Mouse (Mus musculus): ENCODE measurements at regions not wholly inside any gene's neighbourhood (a gene's known extent, or its start where the extent isn't known, plus 50 kb on each side); places are given as distances from the start of the nearest gene placed in this dataset.
"Not testable (repeated sequence)": the region's sequence is repeated elsewhere in the genome, so short reads cannot be mapped to it uniquely, and the experiment has no call there.

DNA sequence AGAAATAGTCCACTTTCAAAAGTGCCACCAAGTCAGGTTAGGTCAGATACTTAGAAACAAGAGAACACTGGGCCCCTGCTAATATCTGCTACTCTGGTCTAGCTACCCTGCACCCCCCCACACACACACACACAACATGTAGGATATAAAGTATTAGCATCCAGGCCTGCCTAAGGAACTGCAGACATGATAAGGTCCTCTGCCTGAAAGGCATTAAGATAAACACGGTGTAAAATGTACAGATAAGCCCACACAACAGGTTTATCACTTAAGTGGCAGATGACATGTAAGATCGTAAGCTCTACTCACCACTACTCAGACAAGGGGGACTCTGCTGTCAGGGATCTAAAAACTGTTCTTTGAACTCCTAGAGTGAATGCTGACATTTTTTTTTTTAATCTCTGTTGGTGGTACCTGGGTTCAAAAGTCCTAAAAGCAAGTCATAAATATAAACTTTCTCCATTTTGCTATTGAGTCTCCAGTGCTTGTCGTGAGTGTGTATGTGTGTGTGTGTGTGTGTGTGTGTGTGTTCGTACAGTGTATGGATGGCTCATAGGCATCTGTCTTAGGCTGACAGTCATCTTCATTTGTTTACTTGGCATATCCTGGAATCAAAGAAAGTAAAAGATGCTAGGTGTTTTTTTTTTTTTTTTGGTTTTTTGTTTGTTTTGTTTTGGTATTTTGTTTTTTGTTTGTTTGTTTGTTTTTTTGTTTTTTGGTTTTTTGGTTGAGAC, 52.2 kb downstream of the Gm9817 start:
- DNase-seq = no peak

DNA sequence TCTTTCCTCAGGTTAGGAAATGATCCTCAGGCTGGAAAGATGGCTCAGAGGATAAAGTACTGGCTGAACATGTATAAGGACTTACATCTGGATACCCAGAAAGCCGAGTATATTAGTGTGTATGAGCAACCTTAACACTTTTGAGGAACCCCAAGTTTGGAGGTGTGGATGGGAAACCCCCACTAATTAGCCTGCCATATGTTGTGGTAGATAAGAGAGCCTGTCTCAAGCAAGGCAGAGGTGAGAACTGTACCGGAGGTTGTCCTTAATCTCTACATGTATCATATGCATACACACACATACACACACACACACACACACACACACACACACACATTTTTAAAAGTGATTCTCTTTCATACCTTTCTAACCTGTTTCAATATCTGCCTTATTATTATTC, 62.1 kb downstream of the Gm9817 start:
- no peak for DNase-seq

DNA sequence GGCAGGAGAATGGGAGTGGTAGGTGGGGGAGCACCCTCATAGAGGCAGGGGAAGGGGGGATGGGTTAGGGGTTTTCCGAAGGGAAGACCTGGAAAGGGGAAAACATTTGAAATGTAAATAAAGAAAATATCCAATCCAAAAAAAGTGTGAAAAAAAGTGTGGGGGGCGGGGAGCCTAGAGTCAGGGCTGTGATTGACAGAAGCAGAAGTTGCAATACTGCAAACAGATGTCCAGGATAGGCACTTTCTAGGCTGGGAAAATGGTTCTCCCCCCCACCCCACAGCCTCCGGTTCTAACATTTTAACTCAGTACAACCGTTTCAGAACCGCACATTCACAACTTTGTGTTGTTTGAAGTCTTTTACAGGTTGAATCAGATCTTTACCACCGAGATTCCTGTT, 66.6 kb downstream of the Gm9817 start:
- DNase-seq = no peak

DNA sequence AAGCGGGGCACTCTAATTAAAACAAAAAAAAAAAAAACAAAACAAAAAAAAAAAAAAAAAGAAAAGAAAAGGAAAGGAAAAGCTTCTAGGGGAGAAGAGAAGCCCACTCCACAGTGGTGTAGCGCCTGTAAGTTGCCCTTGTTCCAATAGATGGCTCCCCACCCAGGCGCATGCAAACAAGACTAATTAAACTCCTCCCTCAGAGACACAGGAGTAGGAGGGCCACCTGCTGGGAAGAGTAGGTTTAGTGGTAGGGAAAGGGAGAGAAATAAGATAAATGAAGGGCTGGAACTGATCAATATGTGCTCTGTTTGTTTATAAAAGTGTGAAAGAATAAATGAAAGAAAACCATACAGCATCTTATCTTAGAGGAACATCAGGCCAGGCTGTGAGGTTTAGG, 77.7 kb downstream of the Gm9817 start:
- DNase-seq = peak; percentile 35

DNA sequence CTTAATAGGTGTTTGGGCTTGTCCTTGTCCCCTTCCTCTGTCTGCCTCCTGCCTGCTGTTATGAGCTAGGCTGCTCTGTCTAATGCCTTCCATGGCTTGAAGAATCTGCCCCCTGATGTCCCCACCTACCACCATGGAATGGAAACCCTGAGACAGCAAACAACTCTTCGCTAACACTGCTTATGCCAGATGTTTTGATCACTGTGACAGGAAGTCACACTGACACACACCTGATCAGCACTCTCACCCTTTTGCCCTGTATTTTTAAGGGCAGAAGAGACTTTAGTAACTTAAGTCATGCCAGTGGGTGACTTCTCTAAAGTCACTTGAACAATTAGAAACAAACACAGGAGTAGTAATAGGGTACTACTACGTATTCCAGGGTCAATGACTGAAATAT, 78.5 kb downstream of the Gm9817 start:
- no peak for DNase-seq

DNA sequence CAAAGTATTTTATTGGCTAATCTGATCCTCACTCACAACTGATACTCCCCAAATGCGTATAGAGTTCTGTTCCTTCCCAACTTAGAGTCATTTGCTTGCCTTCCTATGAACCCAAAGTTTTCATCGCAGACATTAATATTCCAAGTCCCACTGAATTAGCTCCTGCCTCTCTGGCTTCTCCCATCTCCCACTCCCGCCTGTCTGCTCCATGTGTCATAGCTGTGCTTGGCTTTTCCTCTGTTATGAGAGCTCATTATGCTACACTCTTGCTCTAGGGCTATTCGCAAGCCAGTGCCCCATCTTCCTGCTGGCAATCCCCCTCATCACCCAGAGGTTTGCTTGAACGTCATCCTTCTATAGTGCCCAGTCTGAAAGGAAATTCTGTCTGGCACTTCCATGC, 81.8 kb downstream of the Gm9817 start:
- no peak for DNase-seq

DNA sequence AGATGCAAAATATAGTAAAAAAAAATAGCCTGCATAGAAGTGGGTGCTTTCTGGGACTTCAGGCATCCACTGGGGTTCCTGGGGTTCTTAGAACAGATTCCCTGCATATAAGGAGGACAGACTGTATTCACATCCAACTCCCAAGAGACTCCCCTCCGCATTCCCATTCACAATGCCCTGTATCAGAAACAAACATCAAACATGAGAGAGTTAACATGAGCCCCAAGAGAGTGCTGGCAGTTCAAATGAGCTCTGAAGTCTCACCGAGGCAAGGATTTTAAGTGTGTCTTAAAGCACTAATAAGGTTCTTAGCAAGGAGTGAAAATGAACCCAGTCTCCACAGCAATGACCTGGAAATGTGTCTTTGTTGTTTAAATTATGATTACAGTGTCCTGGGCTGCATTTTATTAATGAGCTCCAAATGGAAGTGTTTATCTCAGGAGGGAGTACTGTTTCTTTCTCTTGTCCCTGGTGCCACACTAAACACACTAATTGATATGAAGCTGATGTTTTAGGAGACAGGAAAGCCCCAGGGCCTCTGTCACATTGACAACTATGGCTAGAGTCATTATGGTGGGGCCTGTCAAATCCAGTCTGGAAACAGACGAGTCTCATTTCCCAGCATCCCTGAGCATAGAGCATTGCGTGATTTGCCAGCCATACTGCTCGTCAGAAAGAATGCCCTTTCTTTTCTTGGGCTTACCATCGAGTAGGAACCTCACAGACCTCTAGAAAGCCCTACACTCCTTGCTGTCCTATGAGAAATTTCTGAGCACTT, 85.7 kb downstream of the Gm9817 start:
- DNase-seq = no peak

DNA sequence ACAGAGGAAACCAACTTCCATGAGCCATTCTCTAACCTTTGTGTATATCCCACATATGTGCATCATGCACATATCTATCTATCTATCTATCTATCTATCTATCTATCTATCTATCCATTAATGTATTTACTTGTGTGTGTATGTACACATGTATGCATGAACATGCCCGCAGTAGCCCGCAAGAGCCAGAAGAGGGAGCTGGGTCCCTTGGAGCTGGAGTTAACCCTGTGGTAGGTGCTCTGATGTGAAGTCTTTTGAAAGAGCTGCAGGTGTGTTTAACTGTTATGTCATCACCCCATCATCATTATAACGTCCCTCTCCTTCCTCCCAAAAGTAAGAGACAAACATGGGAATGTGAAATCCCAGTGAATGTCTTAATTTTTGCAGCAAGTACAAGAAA, 86.7 kb downstream of the Gm9817 start:
- DNase-seq = peak; percentile 23

DNA sequence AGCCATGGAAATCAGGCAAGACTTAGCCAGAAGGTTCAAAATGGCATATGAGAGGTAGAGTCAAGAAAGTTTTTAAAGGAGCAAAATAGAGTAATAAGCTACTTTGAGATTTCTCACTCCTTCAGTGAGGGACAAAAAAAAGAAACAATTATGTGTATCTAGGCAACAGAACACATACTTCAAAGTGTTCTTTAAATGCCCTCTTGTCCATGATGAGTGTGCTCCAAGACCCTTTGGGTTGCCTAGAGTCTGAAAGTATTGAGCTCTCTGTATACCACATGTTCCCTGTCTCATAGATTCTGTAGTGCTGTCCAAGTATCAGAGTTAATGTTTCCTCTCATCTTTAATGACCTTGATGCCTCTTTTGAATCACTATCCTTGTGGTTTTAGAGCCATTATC, 91.2 kb downstream of the Gm9817 start:
- DNase-seq = no peak

DNA sequence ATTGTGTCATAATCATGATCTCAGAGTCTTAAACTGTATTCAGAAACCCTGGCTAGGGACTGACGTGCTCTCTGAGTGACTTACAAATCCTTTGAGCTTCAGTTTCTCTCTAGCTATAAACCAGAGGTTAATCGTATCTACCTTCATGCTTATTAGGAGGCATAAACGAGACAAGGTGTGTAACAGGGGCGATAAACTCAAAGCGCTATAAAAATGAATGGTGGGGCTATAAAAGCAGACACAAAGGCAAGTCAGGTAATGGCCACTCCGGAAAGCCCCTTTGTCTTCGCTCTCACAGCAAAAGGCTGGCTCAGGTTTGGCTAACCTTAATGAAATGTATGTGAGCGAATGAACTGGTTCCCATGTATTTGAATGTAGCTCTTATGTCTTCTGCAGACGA, 94.6 kb downstream of the Gm9817 start:
- DNase-seq = no peak

DNA sequence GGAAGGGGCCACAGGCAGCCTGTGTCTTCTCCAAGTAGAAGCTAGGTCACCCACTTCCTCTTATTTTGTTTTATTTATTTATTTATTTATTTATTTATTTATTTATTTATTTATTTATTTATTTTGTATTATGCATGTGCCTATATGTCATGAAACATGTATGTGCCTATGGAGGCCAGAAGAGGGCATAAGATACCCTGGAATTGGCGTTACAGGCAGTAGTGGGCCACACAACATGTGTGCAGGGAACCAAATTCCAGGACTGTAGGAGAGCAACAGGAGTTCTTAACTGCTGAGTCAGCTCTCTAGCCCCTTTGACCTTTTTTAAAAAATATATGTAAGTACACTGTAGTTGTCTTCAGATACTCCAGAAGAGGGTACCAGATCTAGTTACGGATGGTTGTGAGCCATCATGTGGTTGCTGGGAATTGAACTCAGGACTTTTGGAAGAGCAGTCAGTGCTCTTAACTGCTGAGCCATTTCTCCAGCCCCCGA, 97.3 kb downstream of the Gm9817 start:
- not testable (repeated sequence) for DNase-seq

DNA sequence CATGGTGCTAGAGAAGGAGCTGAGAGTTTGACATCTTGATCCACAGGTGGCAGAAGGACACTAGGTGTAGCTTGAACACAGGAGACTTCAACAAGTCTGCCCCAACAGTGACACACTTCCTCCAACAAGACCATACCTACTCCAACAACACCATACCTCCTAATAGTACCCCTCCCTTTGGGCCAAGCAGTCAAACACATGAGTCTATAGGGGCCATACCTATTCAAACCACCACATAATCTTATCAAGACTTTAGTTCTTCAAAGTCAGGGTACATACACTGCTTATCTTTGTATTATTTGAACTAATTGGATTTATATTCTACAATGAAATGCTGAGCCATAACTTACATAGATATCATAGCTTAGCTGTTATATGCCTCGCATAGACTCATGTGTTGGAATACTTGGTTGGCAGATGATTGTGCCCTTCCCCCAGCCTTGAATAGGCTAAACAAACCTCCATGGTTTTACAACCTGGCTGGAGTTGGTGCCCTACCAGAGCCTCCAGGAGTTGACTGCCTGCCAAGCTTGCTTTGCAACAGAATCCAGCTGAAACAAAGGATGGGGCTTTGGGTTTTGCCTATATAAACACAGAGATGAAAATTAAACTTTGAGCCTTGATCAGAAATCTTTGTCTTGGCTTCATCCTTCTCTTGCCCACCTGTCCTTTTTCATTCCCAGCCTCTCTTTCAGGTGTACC, 103.2 kb downstream of the Gm9817 start:
- DNase-seq = no peak

DNA sequence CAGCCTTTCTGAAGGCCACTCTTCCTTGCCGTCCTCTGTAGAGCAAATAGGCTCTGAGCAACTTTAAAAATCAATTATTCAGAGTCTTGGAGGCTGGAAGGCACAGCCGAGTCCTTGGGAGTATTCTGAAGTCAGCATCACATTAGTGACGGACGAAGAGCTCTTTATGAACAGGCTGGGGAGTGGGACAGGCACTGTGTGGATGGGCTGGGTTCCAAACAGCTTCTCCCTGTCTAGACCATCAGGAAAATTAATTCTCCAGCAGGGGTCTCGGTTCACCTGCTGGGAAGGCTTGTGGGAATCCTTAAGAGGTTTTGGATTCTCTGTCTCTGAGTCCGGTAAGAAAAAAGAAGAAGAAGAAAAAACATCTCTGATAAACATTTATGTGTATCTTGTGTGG, 110.9 kb downstream of the Gm9817 start:
- no peak for DNase-seq

DNA sequence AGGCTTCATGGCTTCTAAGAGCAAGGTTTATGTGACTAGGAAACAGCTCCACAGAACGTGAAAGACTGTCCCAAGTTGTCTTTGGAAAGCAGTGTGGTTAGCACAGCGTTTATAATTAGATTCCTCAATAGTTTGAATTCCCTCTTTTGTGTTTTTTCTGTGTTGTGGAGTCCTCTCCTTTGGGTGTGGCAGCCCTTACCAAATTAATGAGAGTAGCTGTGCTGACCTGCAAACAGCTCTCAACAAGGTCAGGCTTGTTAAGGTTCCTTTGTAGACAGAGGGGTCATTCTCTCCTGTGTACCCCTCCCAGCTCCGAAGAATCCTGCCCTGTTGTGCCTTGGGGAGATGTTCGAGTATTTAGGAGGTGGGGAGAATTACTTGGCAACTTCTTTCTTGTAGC, 111.7 kb downstream of the Gm9817 start:
- DNase-seq = no peak

DNA sequence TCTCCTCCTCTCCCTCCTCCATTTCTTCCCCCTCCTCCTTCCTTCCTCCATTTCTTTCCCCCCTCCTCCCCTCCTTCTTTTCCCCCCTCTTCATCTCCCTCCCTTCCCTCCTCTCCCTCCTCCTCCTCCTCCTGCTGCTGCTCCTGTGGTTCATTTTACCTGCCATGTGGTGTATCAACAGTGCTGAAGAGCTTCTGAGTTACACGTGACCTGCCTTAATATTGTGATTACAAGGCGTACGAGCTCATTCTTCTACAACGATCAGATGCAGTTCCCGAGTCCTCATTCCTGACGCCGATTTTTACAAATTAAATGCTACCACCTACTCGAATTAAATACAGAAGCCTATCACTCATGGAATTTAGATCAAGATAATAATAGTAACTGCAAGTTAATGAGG, 113.6 kb downstream of the Gm9817 start:
- DNase-seq = no peak

DNA sequence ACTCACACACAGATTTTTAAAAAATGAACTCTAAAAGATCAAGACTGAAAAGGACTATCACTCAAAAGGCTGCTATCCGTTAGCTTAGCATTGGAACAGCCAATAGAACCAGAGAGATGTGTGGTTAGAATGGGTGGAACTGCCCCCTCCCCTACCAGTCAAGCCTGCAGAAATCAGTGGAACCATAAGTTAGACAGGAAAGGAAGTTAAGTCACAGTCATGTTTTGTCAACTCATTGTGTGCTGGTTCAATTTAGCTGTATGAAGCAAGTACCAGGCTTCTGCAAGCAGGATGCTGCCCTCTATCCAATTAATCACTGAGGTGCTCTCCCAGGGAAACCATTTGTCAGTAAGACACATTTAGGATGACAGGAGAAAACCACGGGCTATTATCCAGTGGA, 117.1 kb downstream of the Gm9817 start:
- DNase-seq = no peak

DNA sequence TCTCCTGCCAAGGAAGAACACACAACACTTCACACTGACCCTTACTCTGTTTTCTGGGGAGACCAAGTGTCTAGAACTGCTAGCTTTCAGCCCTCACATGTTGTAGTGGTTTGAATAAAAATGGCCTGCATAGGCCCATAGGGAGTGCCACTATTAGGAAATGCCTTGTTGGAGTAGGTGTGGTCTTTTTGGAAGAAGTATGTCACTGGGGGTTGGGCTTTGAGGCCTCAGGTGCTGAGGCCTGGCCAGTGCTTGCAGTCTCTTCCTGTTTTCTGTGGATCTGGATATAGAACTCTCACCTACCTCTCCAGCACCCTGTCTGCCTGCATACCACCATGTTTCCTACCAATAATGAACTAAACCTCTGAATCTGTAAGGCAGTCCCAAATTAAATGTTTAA, 117.9 kb downstream of the Gm9817 start:
- DNase-seq = no peak

DNA sequence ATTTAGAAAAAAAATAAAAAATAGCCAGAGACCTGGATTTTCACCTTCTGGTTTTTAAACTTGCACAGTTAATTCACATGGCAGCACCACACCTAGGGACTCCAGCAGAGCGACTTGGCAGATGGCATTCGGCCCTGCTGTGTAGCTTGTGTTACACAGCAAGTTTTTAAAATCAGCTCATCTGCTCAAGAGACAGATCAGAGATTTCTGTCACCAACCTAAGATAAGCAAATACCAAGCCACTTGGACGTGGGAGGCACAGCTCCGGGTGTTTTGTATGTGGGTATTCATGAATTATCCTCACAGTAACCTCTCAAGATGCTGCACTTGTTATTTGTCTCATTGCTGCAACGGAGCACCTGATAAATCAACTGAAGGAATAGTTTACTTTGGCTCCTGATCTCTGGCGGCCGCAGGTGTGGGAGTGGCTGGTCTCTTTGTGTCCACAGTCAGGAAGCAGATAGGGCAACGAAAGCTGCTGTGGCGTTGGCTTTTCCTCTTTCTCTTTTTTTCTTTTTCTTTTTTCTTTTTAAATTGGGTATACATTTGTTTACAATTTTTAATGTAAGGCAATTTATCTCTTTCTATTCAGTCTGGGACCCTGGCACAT, 122.1 kb downstream of the Gm9817 start:
- no peak for DNase-seq

DNA sequence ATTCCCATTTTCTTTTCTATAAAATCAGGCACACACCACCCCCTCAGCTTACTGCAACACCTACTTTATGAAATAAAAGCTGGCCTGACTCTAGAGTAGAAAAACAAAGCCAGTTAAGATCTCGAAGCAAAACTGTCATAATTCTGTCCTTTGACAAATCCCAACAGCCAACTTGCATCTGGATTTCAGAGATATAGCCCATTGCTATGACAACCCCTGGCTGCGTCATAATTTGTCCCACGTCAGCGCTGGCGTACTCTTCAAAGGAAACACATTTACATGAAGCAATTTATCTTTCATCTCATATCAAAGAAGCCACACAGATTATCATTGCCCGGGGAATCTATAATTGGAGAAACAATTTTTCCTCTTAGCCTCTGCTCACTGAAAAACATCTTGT, 126.4 kb downstream of the Gm9817 start:
- peak; percentile 73 for DNase-seq

DNA sequence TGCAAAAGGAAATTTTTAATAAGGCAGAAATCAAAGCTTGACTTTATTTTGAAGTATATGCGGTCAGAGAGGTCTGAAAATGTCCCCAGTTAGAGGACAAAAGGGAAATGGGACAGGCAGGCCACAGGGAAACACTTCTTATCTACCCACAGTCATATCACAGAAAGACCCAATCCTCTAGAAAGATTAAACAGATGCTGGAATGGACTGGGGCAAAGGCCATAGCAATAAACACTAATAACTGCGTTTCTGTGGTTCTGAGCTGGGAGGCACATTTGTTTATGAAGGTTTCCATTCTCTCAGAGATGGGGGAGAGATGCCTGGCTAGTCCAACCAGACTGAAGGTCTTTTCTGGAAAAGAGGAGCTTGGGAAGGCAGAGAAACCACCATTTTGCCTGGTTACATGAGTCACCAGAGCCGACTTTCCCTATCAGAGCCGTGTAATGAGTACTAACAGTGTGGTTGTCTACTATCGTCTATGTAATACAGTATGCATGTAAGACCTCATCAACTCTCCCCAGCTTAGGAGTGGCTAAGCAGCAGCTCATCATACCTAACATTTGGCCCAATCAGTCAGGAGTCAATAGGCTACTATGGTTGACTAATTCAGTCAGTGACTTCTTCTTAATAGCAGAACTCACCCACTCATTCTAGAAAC, 130.2 kb downstream of the Gm9817 start:
- no peak for DNase-seq

DNA sequence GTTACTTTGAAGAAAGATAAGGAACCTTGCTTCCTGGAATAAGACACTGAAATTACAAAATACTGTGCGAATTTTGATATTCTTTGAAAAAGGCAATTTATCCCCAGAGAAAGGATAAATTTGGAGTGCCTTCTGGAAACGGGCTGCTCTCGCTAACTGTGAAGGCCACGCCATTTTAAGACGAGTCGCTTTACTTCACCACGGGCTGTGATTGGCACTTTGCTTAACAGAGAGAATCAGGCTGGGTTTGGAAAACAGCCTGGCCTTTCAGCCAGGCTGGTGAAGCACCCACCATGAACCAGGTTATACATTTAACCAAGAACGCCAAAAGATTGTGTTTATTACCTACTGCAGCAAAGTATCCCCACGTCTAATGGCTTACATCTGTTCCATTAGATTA, 132.7 kb downstream of the Gm9817 start:
- no peak for DNase-seq

DNA sequence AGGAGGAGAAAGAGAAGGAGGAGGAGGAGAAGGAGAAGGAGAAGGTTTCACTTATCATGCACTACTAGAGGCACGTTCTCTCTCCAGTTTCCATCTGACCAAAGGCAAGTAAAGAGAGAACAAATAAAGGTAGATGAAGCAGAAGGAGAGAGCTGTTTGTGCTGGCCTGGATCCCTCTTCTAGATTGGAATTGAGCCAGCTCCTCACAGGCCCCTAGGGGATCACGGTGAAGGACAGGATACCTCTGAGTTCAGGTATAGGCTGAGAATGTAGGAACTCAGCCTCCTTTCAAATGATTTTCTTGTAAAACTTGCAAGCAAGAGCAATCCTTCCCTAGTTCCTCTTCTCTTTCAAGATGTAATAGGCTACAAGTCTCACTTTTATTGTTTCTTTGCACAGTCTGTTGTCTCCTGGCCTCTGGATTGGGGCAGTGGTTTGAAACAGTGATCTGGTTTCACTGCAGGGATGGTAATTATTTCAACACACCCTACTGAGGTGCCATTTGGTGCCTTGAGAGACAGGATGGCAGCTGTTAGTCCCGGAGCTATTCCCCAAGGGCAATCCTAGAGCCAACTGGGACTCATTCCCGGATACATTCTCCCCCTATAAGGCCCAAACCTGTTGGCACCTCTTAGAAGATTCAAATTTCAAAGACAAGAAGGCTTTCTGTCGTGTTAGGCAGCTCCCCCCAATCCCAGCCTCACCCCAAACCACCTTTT, 134.8 kb downstream of the Gm9817 start:
- no peak for DNase-seq

Data from kidney, postnatal 10 days (tissue).